Mouse (Mus musculus): ENCODE results near the gene Tmem131l.

The Tmem131l gene

DNA sequence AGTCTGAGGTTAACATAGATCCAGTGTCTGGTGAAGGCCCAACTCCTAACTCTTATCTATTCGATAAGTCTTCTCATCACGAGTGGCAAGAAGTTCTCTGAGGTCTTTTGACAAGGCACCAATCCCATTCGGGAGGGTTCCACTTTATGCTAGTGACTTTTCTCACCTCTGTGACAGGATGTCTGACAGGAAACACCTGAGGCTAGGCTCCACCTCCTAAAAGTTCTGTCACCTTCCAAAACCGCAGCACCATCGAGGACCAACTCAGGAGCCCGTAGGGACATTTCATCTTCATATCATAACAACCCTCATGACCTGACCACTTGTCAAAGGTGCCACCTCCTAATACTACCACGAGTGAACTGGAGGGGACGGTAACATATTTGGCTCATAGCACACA, 6.2 kb upstream of the Tmem131l start:
- no peak for DNase-seq (ENCODE audit: low spot score)

DNA sequence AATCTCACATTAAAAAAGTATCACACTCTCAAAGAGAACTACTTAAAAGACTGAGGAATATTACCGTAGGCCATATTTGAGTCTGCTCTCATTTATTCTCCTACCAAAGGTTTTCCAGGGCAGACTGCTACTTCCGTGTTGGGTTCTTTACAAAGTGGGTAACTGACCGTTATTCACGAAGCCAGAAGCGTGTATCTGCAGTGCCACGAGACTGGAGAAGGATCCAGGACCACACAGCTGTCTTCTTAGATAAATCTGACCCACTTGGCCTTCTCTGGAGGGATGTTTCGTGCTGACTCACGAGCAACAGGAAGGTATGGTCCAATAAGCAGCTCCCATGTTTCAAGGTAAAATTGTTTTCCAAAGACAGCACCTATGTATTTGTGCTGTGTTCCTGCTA, 1.8 kb upstream of the Tmem131l start:
- DNase-seq (ENCODE audit: low spot score), result no peak

DNA sequence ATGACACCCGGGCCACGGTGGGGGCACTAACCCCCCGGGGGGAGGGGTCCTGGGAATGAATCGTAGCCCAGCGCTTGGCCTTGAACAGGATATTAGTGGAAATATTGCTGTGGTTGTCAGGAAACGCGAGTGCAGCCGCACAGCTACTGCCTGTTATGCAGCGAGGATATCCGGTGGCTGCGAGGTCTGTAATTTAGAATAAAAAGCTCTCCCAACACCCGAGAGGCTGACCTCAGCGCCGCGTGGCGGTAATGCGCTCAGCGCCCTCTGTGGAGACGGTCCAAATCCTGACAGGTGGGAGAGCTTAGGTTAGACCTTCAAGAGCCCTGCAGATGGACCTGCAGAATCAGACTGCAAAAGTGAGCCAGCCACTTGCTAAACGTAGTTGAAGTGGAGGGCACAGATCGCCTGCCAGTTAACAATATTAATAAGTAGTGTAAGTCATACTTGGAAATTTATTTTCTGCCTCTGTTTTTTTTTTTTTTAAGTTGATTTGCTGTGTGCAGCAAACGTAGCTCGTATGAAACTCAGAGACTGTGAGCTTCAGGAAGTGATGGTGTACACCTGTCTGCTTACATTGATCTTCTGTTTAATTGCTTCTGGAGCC, 604 bp upstream of the Tmem131l start:
- DNase-seq (ENCODE audit: low spot score), result no peak

DNA sequence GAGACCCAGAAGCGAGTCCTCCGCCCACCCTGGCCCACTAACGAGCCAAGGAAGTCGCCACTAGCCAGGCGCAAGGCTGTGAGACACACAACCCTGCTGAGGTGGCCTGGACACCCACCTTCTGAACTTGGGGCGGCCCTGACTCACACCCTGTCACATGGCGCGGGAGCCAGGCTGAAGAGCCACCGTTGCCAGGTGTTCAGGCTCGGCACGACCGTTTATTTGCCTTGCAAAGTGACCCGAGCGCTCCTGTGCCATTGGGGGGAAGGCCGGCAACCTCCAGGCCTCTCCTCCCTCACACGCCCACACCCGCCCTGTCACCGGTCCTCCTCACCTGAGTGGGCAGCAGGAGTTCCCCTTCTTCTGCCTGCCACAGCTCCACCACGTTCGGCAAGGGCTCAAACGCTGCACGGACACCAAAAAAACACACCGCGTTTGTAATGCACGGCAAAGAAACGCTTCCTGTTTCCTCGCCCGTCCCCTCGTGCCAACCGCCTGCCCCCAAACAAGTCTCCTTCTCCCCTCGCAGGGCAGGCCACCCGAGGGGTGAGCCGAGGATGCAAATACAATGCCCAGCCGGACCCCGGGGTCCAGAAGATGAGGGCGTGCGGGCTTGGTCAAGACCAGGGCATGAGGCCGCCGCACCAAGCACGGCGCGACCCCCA, 862 bp downstream of the Tmem131l start:
- DNase-seq (ENCODE audit: low spot score), result peak; percentile 30

DNA sequence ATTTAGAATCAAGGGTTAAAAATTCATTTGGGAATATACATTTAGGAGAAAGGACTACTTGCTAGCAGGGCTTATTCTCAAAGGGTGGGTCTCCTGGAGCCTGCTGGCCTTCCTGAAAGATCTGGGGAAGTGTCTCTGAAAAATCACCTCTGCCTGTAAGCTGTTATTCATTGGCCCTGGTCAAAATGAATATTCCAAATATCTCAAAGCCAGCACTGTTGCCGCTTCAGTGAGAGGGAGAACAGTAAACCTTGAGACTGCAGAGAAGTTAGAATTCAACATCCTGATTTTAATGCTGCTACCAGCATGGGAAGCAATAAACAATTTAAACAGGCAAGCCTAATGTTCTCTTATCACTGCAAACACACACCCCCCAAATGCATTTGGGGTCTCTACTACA, 1.8 kb downstream of the Tmem131l start:
- DNase-seq (ENCODE audit: low spot score), result no peak

DNA sequence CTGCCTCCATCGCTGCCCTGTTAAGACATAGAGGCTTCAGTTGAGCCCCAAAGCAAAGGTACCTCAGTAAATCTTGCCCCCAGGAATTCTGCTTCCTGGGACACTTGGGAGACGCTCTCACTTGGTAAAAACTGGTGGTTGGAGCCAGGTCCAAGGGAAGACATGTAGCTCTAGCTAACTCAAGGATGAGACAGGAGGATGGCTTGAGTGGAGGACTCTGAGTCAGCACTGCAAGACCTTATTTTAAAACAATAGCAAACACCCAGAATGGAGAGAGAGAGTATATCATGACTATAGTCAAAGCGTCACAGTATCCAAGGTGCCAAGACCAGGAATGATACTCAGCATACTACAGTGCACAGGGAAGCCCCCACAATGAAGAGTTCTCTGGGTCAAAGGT, 2.4 kb downstream of the Tmem131l start:
- DNase-seq (ENCODE audit: low spot score), result no peak

DNA sequence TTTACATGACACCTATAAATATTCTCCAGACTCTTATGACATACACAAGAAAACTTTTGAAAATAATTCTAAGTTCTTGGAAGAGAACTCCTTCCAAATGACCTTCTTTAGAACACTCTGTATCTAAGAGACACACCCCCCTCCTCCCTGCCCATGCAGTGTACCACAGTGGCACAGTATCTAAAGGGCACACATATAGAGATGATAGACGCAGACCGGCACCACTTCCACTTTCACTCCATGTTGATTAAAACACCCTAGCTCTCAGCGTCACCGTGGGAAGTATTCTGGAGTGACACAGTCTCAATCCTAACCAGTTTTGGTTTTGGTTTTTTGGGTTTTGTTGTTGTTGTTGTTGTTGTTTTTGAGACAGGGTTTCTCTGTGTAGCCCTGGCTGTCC, 3.1 kb downstream of the Tmem131l start:
- DNase-seq (ENCODE audit: low spot score), result no peak

DNA sequence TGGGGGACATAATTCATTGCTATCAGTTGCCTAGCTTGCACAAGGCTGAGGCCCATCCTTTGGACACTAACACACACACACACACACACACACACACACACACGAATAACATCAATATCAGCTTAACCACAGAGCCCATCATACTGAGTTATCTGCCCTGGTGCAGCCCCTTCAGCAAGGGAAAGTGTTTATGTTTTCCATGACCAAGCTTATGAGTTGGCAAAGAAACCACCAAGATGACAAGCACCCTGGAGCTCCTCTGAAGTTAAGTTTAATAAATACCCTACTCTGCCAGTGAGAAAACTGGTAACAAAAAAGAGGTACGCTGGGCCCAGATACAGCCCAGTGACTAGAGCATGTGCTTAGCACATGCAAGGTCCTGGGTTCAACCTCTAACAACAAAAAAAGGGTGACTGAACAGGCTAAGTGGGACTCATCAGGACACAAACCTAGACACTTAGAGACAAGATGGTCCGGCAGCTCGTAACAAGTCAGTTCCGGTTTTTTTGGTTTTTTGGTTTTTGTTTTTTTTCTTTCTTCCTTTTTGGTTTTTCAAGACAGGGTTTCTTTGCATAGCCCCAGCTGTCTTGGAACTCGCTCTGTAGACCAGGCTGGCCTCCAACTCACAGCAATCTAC, 4.1 kb downstream of the Tmem131l start:
- no peak for DNase-seq (ENCODE audit: low spot score)

DNA sequence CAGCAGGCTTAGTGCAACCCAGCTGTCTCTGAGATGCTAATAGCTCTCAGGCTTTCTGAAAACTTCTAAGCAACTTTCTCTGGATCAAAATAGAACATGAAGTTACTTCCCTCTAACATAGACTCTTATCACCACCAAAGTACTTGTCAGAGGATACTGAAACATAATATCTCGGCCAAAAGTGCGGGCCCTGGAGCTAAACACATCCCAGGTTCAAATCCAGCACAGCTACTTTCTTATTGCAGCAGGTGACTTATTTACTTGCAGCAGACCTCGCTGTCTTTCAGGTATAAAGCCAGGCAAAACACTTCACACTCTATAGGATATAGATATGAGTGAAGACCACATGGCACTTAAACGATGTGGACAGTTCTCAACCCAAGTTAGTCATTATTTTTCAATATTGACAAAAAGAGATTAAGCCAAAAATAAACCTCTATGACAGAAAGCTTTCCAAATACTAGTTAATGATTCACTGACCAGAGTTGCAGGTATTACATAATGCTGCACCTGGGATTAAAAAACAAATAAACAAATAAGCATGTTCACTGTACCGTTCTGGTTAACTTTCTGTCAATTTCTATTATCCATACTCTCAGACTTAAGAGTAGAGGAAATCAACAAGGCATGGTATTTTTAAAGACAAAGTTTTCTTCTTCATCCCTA, 5.7 kb downstream of the Tmem131l start:
- DNase-seq (ENCODE audit: low spot score), result no peak

DNA sequence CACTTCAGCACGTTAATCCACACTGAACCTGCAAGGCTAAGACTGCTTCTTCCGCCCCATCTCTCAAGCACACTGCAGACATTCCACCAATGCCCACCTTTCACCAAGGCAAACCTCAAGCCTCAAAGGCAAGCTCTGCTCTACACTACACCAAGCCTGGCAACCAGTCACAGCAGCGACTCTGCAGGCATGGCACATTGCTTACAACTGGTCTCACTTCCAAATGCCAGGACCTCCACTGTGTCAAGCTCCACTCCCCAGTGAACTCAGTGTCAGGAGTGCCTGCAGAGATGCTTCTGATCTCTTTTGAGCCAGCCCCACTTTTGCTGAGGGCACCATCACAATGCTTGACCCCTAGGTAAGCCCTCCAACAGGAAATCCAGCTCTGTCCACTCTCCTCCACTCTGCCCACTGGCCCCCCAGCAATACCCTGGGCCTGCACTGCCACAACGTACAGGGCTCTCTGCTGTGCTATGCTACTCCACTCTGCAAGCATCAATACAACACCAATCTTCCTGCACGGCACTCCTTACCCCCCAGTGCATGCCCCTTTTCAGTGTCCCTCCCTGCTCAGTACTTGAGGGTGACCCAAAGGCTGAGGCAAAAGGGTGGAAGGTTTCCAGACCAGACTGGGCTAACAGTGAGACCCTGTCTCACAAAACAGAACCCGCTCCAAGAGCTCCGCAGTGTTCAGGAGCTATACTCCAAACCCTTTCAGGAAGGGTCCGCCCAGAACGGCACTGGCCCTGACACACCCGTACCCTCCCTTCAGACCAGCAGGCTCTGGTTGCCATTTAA, 6.8 kb downstream of the Tmem131l start:
- DNase-seq (ENCODE audit: low spot score), result no peak

DNA sequence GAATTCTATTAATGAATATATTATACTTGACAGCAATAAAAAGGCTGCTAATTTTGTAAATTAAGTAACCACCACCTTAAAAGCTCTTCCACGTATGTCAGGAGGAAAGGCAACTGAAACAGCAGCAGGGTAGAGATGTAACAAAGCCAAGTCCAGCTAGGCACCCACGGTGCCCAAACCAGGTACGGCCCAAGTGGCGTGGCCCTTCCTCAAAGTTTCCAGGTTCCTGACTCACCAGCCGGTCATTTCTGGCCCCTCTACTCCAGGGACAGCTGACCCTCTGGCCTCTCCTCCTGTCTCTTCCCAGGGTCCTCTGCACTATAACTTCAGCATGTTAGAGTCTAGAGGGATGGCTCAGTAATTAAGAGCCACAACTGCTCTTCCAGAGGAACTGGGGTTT, 7.6 kb downstream of the Tmem131l start:
- DNase-seq (ENCODE audit: low spot score), result no peak

DNA sequence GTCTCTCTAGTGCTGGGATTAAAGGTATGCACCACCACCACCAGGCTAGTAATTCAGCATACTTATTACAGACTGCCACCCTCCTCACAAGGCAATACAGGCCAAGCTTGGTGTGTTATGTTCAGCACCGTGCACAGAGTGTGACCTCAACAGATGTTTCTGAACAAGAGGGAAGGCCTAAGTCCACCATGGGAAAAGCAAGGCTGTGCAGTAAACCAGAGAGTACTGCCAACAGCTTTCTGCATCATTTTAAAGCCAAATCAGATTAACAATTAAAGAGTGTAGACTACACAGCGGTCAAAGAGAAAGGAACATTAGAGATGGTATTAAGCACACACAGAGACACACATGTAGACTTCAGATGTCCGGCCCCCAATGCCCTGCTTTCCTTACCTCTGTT, 8.8 kb downstream of the Tmem131l start:
- DNase-seq (ENCODE audit: low spot score), result no peak

DNA sequence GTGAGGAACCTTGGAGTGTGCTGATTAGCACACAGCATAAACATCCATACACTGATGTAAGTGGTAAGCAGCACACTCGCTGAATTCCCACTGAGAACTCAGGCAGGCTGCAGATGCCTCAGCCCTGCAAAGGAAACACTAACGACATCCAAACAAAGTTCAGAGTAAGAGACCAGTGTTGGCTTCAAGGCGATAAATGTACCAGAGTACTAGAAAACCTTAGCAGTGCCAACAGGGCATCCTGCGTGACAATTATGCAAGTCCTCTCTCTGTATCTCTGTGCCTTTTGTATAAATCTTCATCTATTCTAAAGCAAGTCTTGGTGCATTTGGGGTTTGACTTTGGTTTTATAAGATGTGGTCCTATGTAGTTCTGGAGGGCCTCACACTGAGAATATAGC, 11.0 kb downstream of the Tmem131l start:
- DNase-seq (ENCODE audit: low spot score), result no peak

DNA sequence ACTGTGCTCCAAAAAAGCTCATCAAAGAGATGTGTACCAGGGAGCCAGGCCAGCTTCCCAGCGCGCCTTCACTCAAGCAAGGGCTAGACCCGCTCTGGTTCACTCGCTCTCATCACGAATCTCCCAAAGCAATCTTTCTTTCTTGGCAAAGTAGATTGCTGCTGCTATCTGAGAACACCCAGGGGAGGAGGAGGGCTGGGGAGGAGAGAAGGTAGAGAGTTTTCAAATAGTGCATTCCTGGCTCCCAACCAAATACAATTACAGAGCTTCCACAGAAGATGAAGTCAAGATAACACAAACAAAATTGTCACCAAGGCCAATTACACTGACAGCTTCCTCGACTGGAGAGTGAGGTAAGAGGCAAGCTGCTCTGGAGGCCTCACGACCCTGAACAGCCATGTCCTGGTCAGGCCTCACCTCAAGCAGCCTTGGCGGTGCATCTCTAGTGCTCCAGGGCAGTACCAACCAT, 12.2 kb downstream of the Tmem131l start:
- DNase-seq (ENCODE audit: low spot score), result no peak

DNA sequence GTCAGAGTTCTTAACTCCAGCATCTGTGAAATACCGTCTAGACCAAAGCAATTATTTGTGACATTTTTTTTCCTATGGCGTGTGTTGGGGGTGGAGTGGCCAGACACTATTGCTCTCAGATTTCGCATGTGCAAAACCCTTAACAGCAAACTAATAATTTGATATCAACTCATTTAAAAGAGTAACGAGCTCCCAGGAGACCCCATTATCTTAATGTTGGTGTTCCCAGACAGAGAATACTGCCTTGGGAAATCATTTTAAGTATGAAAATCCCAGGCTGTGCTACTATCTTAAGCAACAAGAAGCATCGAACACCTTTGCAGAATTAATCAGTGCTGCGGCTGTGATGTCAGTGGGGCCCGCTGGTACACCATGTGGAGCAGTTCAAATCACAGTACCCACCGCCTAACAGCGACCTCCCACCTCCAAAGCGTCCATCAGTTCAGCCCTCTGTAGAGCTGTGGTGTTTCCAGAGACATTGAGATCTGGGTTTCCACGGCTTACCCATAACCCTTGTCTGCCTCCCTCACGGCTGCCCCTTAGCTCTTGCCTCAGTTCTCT, 15.4 kb downstream of the Tmem131l start:
- no peak for DNase-seq (ENCODE audit: low spot score)

DNA sequence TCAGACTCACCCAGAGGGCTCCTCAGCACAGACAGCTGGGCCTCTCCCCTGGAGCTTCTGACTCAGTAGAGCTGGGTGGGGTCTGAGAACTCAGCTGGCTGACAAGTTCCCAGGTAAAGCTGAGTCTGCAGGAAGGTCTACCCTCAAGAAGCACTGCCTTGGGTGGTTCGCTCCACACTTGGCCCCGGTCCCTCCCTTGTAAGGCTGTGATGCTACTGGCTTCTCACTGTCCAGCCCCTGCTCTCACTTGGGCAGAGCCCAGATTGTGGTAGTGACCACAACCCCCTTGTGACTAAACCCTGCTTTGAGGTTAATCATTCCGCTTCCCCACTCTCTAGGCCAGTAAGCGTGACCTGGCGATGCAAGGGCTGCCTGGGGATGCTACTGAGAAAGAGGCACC, 17.3 kb downstream of the Tmem131l start:
- peak; percentile 15 for DNase-seq (ENCODE audit: low spot score)

DNA sequence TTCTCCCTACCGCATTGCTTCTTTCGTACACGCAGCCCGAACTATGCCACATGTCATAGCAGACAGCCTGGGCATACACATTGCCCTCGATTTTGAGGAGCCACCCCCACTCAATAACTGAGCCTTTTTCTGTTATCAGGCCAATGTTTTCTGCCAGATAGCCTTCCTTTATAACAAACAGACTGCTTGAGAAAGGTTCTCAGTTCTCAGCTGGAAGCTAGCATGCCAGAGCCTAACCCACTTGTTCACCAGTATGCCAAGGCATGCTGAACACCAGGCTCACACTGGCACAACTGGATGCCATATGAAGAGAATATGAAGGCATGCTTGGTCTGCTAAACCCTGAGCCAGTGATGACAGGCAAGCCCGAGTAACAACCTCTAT, 17.8 kb downstream of the Tmem131l start:
- no peak for DNase-seq (ENCODE audit: low spot score)

DNA sequence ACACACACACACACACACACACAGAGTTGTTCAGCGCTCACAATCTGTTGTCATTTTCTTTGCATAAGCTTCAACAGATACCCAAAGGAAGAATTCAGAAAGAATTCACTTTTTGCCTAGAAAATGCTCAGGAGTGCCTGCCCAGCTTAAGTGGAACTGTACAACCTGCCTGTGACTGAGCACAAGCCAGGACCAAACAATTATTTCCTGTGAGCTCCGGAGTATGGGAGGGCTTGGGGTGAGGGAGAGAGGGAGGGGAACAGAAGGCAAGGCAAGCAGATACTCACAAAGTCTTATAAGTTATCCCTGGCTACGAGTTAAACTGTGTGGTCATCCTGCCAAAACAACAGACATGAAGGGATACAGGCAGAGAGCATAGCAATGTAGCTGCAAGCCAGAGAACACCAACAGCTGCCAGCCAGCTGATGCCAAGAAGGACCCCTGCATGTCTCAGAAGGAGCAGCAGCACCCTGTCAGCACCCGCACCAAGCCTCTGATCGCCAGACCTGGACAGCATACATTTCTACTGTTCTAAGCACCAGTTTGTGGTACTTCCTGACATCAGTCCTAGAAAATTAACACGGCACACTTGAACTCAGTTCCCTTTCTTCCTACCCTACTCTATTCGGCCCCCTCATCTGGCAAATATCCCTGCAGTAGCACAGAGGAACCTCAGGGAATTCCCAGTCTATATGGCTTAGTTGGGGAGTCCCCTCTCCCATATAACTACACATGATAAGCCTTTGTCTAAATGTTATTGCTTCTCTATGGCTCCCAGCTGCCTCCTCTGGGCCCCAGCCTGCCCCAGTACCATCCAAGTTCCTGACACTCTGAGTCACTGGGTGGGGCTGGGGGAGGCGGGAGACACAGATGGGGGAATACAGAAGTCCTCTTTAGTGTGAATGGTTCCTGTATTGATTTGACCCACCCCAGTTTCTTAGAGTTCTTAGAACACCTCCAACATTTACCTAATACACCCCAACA, 18.5 kb downstream of the Tmem131l start:
- DNase-seq (ENCODE audit: low spot score), result no peak

DNA sequence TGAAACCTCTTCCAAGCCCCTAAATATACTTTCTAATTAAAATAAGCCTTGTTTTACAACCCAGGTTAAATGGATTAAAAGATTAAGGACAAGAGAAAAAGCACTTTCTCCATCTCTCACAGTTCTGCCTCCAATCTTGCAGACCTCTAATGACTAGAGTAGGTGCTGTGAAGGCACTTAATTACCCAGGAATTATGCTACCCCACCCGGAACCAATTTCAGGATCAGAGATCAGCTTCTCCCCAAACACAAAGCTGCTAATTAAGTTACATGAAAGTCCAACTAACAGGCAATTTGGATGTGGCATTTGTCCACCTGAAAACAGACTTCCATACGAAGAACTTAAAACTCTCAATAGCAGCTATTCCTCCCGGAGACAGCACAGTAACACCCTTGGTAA, 19.4 kb downstream of the Tmem131l start:
- no peak for DNase-seq (ENCODE audit: low spot score)

DNA sequence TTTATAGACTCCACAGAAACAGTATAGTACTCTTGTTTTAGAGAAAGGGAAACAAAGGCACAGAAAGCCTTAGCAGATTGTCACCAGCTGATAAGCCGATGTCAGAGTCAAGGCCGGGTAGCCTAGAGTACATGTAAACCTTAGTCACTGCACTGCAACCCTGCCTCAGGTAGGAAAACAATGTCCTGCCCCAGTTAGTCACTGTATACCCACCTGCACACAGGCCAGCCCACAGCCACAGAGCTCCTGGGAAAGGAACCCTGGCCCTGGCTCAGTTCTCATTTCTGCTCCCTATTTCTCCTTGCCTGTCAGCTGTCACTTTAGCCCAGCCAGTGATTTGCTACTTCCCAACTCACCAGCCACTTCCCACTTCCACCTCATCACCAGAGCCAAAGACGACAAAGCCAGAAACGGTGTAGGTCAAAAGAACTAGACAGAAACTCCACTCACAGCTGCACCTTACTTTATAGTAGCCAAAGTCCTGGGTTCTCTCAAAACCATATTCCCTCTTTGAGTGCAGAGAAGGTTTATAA, 24.4 kb downstream of the Tmem131l start:
- no peak for DNase-seq (ENCODE audit: low spot score)

All from layer of hippocampus, adult 11-12 months (tissue).